Mouse (Mus musculus) mesoderm, embryonic 11.5 days (tissue): ENCODE data around the gene Vmn1r77.
"Not testable (repeated sequence)": the region's sequence is repeated elsewhere in the genome, so short reads cannot be mapped to it uniquely, and the experiment has no call there.

ENCODE experiments used
- DNase-seq: peaks from one replicate; pipeline ENCODE4 v3.0.0-alpha.2; 2012; ENCODE audit warnings: low read depth, low spot score

The Vmn1r77 gene

DNA sequence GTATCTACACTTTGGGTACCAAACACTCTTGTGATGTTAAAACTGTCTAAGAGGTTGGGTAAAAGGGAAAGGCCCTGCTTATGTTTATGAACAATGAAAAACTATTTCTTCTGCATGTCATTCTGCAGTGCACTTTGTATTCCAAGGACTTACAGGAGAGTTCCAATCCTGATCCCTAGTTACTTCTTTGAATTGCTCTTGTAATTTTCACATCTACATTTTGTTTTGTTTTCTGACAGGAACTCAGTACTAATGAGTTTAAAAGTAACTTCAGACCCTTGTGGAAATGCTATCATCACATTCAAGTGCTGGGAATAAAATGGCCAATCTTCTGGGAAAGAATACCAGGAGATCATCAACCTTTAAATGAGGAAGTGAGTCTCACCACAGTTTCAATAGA is at the start of gene Vmn1r77:
Vmn1r77 (plus strand) TSS at position 301 of the 400 bp plus-strand sequence.
- DNase-seq = not testable (repeated sequence)

DNA sequence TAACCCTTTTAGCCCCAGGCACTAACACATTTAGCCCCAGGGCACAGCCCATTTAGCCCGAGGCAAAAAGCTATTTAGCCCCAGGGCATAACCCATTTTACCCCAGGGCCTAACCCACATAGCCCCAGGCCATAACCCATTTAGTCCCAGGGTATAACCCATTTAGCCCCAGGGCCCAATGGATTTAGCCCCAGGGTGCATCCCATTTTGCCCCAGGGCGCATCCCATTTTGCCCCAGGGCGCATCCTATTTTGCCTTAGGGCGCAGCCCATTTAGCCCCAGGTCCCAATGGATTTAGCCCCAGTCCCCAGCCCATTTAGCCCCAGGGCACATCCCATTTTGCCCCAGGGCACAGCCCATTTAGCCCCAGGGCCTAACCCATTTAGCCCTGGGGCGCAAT is 25.1 kb upstream of the Vmn1r77 start:
- DNase-seq = not testable (repeated sequence)

DNA sequence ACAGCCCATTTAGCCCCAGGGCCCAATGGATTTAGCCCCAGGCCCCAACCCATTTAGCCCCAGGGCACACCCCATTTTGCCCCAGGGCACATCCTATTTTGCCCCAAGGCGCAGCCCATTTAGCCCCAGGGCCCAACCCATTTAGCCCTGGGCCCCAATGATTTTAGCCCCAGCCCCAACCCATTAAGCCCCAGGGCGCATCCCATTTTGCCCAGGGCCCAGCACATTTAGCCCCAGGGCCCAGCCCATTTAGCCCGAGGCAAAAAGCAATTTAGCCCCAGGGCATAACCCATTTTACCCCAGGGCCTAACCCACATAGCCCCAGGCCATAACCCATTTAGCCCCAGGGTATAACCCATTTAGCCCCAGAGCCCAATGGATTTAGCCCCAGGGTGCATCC is 24.2 kb upstream of the Vmn1r77 start:
- DNase-seq = not testable (repeated sequence)

DNA sequence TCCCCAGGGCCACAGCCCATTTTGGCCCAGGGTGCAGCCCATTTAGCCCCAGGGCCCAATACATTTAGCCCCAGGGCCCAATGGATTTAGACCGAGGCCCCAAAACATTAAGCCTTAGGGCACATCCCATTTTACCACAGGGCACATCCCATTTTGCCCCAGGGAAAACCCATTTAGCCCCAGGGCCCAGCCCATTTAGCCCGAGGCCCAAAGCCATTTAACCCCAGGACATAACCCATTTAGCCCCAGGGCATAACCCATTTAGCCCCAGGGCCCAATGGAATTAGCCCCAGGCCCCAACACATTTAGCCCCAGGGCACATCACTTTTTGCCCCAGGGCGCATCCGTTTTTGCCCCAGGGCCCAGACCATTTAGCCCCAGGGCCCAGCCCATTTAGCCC is 23.4 kb upstream of the Vmn1r77 start:
- no peak for DNase-seq

DNA sequence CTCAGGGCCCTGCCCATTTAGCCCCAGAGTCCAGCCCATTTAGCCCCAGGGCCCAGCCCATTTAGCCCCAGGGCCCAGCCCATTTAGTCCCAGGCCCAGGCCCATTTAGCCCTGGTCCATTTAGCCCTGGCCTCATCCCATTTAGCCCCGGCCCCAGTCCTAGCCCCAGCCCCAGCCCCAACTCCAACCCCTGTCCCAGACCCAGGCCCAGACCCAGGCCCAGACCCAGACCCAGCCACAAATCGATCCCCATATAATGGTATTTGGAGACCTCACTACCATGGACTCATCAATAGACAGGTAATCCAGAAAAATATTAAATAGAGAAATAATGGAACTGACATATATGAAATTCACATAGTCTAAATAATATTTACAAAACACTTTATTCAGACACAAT is 18.7 kb upstream of the Vmn1r77 start:
- not testable (repeated sequence) for DNase-seq

DNA sequence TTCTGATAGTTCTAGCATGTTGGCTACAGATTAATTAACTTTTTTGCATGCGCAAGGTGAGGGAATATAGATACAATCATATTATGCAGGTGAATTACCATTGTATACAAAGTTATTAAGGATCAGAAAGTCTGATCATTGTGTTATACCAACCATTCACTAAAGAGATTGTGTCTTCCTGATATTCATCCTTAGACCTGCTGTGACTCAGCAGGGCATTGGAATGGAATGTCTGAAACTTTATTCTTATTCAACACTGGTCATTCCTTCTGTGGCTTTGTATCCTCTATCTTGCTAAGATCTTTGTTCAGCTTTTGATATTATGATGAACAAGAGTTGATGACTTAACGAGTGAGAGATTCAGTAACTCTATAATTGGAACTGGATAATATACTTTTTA is 4.1 kb downstream of the Vmn1r77 start:
- DNase-seq = no peak
